Mouse (Mus musculus) heart, embryonic 11.5 days (tissue): Measurements from ENCODE around the gene Ankrd13b. TPM values are rescaled to one million over a fixed set of nuclear protein-coding genes. Genes with fewer than 3 reads are reported as not detected.
"Not testable (repeated sequence)": the region's sequence is repeated elsewhere in the genome, so short reads cannot be mapped to it uniquely, and the experiment has no call there.

Experiments used
- ATAC-seq: fragments of 200-750 bp; cut with Nextera tagmentation; replicated peaks from 2 replicates; pipeline ENCODE4 v1.8.0; 2017; ENCODE audit warnings: moderate library complexity; ENCODE audit not compliant: insufficient number of reproducible peaks, low FRiP score, low TSS enrichment
- H3K27ac ChIP-seq: fragments of 300-500 bp; sonication (generic); 2 replicates; pipeline ENCODE4 v1.5.1; 2014; ENCODE audit warnings: mild to moderate bottlenecking, low read depth, low read length
- H3K27me3 ChIP-seq: fragments of 300-500 bp; sonication (generic); 2 replicates; pipeline ENCODE4 v1.6.1; 2014; ENCODE audit warnings: mild to moderate bottlenecking, low read length, mixed read lengths; ENCODE audit not compliant: control insufficient read depth, insufficient read depth
- H3K36me3 ChIP-seq: fragments of 300-500 bp; sonication (generic); 2 replicates; pipeline ENCODE4 v1.6.1; 2014; ENCODE audit warnings: mild to moderate bottlenecking, low read length, moderate library complexity, mixed read lengths; ENCODE audit not compliant: control insufficient read depth, insufficient read depth
- H3K4me1 ChIP-seq: fragments of 300-500 bp; sonication (generic); 2 replicates; pipeline ENCODE4 v1.6.1; 2014; ENCODE audit warnings: low read length; ENCODE audit not compliant: control insufficient read depth, insufficient read depth
- H3K4me2 ChIP-seq: fragments of 300-500 bp; sonication (generic); 2 replicates; pipeline ENCODE4 v1.6.1; 2014; ENCODE audit warnings: mild to moderate bottlenecking, moderate library complexity
- H3K4me3 ChIP-seq: fragments of 300-500 bp; sonication (generic); 2 replicates; pipeline ENCODE4 v1.5.1; 2014; ENCODE audit warnings: low read depth, low read length
- H3K9ac ChIP-seq: fragments of 300-500 bp; sonication (generic); 2 replicates; pipeline ENCODE4 v1.6.1; 2014; ENCODE audit warnings: mild to moderate bottlenecking, low read depth, low read length, moderate library complexity
- H3K9me3 ChIP-seq: fragments of 300-500 bp; sonication (generic); replicated peaks from 2 replicates; pipeline ENCODE4 v1.6.1; 2016; ENCODE audit warnings: low read length; ENCODE audit not compliant: control insufficient read depth
- WGBS: fragments of 180-500 bp; shearing (Covaris S2); extraction: QIAGEN DNeasy Blood & Tissue Kit; methylation state at CpG from one replicate; pipeline ENCODE4 v1.1.7; 2014; ENCODE audit not compliant: insufficient replicate concordance; 5-methylcytosine and 5-hydroxymethylcytosine counted together
- polyA plus RNA-seq: library from polyadenylated mRNA; unstranded; fragments of >200 nt; fragmentation: Nextera tagmentation; extraction: Ambion mirVana; gene quantifications from 2 replicates; pipeline ENCODE4 v1.2.1, GENCODE M21; 2014

The Ankrd13b gene
- polyA plus RNA-seq: 3.0 and 3.4 TPM in 2 replicates

- Histone ChIP-seq H3K4me1 (peaks cover 39% of the 10 kb centered on the region), H3K9me3 (no peaks in the 10 kb centered on the region), H3K27me3 (peaks cover 6% of the 10 kb centered on the region; the same call in 1 of the 2 replicates), H3K36me3 (no peaks in the 10 kb centered on the region), H3K27ac (no peak within 1 kb of the TSS), H3K4me2 (peak within 1 kb of the TSS; percentile 96), H3K9ac (peak within 1 kb of the TSS; percentile 82), H3K4me3 (peak within 1 kb of the TSS; percentile 84)
- WGBS: under 1% methylated on average over 44 of the region's 87 CpGs
- ATAC-seq: no peak
Measured at GRCm38 (mm10) chr11:77489591-77490235, at the start of gene Ankrd13b. Gene Ankrd13b, minus strand, starts transcription at chr11:77489678.

- WGBS: 89% methylated on average over 4 of the region's 4 CpGs
- ATAC-seq: no peak
- no peaks in the 10 kb centered on the region for H3K9me3 ChIP-seq
- H3K27ac ChIP-seq: no peak overlapping the region
- peaks cover 5% of the 10 kb centered on the region; the same call in 1 of the 2 replicates for H3K36me3 ChIP-seq
- H3K4me1 ChIP-seq: no peaks in the 10 kb centered on the region
- H3K27me3 ChIP-seq: no peaks in the 10 kb centered on the region
- H3K9ac ChIP-seq: no peak overlapping the region
- no peak overlapping the region for H3K4me3 ChIP-seq
- no peak overlapping the region for H3K4me2 ChIP-seq
Measured at GRCm38 (mm10) chr11:77532202-77532846, 42.8 kb upstream of the Ankrd13b start.

- H3K27ac ChIP-seq: no peak overlapping the region
- ATAC-seq: no peak
- H3K36me3 ChIP-seq: no peaks in the 10 kb centered on the region
- H3K9me3 ChIP-seq: no peaks in the 10 kb centered on the region
- no peak overlapping the region for H3K9ac ChIP-seq
- no peaks in the 10 kb centered on the region for H3K27me3 ChIP-seq
- H3K4me1 ChIP-seq: no peaks in the 10 kb centered on the region
- 75% methylated on average over 2 of the region's 2 CpGs for WGBS
- no peak overlapping the region for H3K4me2 ChIP-seq
- H3K4me3 ChIP-seq: no peak overlapping the region
Measured at GRCm38 (mm10) chr11:77530862-77531261, 41.4 kb upstream of the Ankrd13b start.

- Histone ChIP-seq H3K9me3 (no peaks in the 10 kb centered on the region), H3K27ac (no peak overlapping the region), H3K27me3 (no peaks in the 10 kb centered on the region), H3K4me1 (no peaks in the 10 kb centered on the region), H3K4me2 (no peak overlapping the region), H3K36me3 (no peaks in the 10 kb centered on the region), H3K9ac (no peak overlapping the region), H3K4me3 (no peak overlapping the region)
- 69% methylated on average over 3 of the region's 3 CpGs for WGBS
- ATAC-seq: no peak
Measured at GRCm38 (mm10) chr11:77529644-77530043, 40.2 kb upstream of the Ankrd13b start.

GRCm38 (mm10) chr11:77528420-77528819 is 38.9 kb upstream of the Ankrd13b start:
- not testable (repeated sequence) for ATAC-seq
- 89% methylated on average over 3 of the region's 3 CpGs for WGBS

GRCm38 (mm10) chr11:77525804-77526486 is 36.5 kb upstream of the Ankrd13b start:
- H3K4me3 ChIP-seq: no peak overlapping the region
- no peaks in the 10 kb centered on the region for H3K9me3 ChIP-seq
- no peak overlapping the region for H3K9ac ChIP-seq
- no peaks in the 10 kb centered on the region for H3K4me1 ChIP-seq
- 76% methylated on average over 3 of the region's 3 CpGs for WGBS
- no peak overlapping the region for H3K4me2 ChIP-seq
- no peak for ATAC-seq
- no peak overlapping the region for H3K27ac ChIP-seq
- no peaks in the 10 kb centered on the region for H3K36me3 ChIP-seq
- H3K27me3 ChIP-seq: no peaks in the 10 kb centered on the region

More at GRCm38 (mm10) chr11:77528420-77528819, 38.9 kb upstream of the Ankrd13b start:
- not testable (repeated sequence) for H3K4me3 ChIP-seq, H3K9me3 ChIP-seq, H3K9ac ChIP-seq, H3K27me3 ChIP-seq, H3K4me2 ChIP-seq, H3K36me3 ChIP-seq, H3K27ac ChIP-seq, H3K4me1 ChIP-seq

GRCm38 (mm10) chr11:77520601-77521529 is 31.4 kb upstream of the Ankrd13b start:
- 53% methylated on average over 5 of the region's 5 CpGs for WGBS
- no peak overlapping the region for H3K27ac ChIP-seq
- no peak overlapping the region for H3K4me2 ChIP-seq
- no peak overlapping the region for H3K9ac ChIP-seq
- no peaks in the 10 kb centered on the region for H3K9me3 ChIP-seq
- peaks cover 16% of the 10 kb centered on the region for H3K27me3 ChIP-seq
- peaks cover 3% of the 10 kb centered on the region; the same call in 1 of the 2 replicates for H3K4me1 ChIP-seq
- H3K4me3 ChIP-seq: no peak overlapping the region
- H3K36me3 ChIP-seq: no peaks in the 10 kb centered on the region
- no peak for ATAC-seq

GRCm38 (mm10) chr11:77519043-77519442 is 29.6 kb upstream of the Ankrd13b start, which contains the start of gene Gm10392:
Gene Gm10392, minus strand, starts transcription at chr11:77519198.
- WGBS: 56% methylated on average over 5 of the region's 5 CpGs
- Histone ChIP-seq H3K4me2 (no peak within 1 kb of the TSS), H3K27ac (no peak within 1 kb of the TSS), H3K9ac (no peak within 1 kb of the TSS), H3K36me3 (no peaks in the 10 kb centered on the region), H3K9me3 (no peaks in the 10 kb centered on the region), H3K4me3 (no peak within 1 kb of the TSS), H3K27me3 (peaks cover 21% of the 10 kb centered on the region), H3K4me1 (peaks cover 20% of the 10 kb centered on the region)
- ATAC-seq: no peak
